In the genomic region with DNA sequence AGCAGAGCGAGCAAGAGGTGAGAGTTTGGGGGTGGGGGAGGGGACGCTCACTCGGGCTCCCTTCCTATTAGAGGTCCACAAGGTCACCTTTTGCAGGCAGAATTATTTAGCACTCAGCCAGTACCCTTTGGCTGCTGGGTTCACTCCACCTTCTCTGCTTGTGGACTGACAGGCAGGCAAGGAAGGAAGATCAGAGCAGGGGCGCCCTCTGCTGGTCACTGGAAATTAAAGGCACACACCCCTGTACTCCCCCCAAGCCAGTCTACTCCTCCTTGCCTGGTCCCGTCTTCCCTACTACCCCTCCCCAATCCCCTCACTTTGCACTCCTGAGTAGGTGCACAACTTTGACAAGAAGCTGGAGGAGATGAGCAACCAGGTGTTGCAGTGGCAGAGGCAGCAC, we compare ENCODE assay signal across 7 mouse cellular contexts. TPM values are rescaled to one million over a fixed set of nuclear protein-coding genes. Genes with fewer than 3 reads are reported as not detected.
DNase-seq lines count a peak whose midpoint lies in the region; ATAC-seq and TF ChIP-seq lines count a peak whose summit lies in the region.

No protein-coding gene starts in this region.

- no peak overlapping the region for H3K9ac ChIP-seq in intestine, embryonic 15.5 days

- WGBS in intestine, embryonic 15.5 days, result 2% methylated on average over 5 of the region's 5 CpGs
- WGBS in midbrain, embryonic 10.5 days, result 3% methylated on average over 5 of the region's 5 CpGs

- no peak for TF ChIP-seq POLR2A in cortical plate, adult 2 months (IDR thresholded peaks at IDR 0.05; ENCODE audit: extremely low read depth, insufficient read depth, low read length)

- peak overlapping the region; percentile 30 for H3K4me2 ChIP-seq in intestine, embryonic 15.5 days (replicated peaks)

- no peaks in the 10 kb centered on the region for H3K36me3 ChIP-seq in intestine, embryonic 15.5 days
- no peaks in the 10 kb centered on the region for H3K36me3 ChIP-seq in midbrain, embryonic 10.5 days

- ATAC-seq in intestine, embryonic 15.5 days, result peak; percentile 81

- no peaks in the 10 kb centered on the region for H3K4me1 ChIP-seq in cortical plate, adult 2 months (ENCODE audit: control insufficient read depth, insufficient read depth, low read length)
- no peaks in the 10 kb centered on the region for H3K4me1 ChIP-seq in intestine, embryonic 15.5 days (replicated peaks)
- H3K4me1 ChIP-seq in midbrain, embryonic 10.5 days, result peaks cover 9% of the 10 kb centered on the region

- intact Hi-C loops in left cerebral cortex, postnatal 25 days (cut with DNase I), result loop anchor here (10.0 kb wide), 3 partner anchors 282 to 1722 kb away; no protein-coding TSS in a partner anchor

- peak; percentile 74 for DNase-seq in adrenal gland, adult 18-20 months (ENCODE audit: low spot score in 2 of 2)
- DNase-seq in gastrocnemius, postnatal 10 days, result peak; percentile 82
- peak; percentile 79 to 90 for DNase-seq in left cerebral cortex, postnatal 25 days (ENCODE audit: low spot score in 2 of 2)
- DNase-seq in midbrain, embryonic 10.5 days (ENCODE audit: low spot score), result peak; percentile 83
- DNase-seq in skeletal muscle tissue, adult 2 months (ENCODE audit: low read depth, low spot score), result peak; percentile 35

- TF ChIP-seq CTCF in cortical plate, adult 2 months (IDR thresholded peaks at IDR 0.05; ENCODE audit: extremely low read depth, insufficient read depth, low read length), result peak; percentile 74

- no peaks in the 10 kb centered on the region for H3K27me3 ChIP-seq in intestine, embryonic 15.5 days (replicated peaks)
- no peaks in the 10 kb centered on the region for H3K27me3 ChIP-seq in midbrain, embryonic 10.5 days (ENCODE audit: low read depth, poor library complexity, severe bottlenecking)

- no peak overlapping the region for H3K27ac ChIP-seq in cortical plate, adult 2 months (ENCODE audit: insufficient read depth, low read length)
- H3K27ac ChIP-seq in intestine, embryonic 15.5 days, result no peak overlapping the region
- 0 out of 2 replicates have a peak overlapping the region, but pooled peaks have one; percentile 42 for H3K27ac ChIP-seq in midbrain, embryonic 10.5 days (replicated peaks)

- 0 out of 2 replicates have a peak overlapping the region, but pooled peaks have one; percentile 6 for H3K4me3 ChIP-seq in cortical plate, adult 2 months (ENCODE audit: insufficient read depth, low read length)
- H3K4me3 ChIP-seq in intestine, embryonic 15.5 days (replicated peaks), result no peak overlapping the region
- H3K4me3 ChIP-seq in midbrain, embryonic 10.5 days, result peak overlapping the region; percentile 29

- no peaks in the 10 kb centered on the region for H3K9me3 ChIP-seq in intestine, embryonic 15.5 days
- H3K9me3 ChIP-seq in midbrain, embryonic 10.5 days (replicated peaks), result no peaks in the 10 kb centered on the region

RNA-seq across cellular contexts. Expression of a gene that starts 29.0 kb away (rescaled TPM):
- 10 to 100 TPM; 22.4 to 24.7 TPM for total RNA-seq in adrenal gland, adult 18-20 months (2021)
- polyA plus RNA-seq in cortical plate, adult 2 months (2012; rRNA removed), result 17.4 TPM in 2 replicates
- 10 to 100 TPM; 12.9 to 13.6 TPM for total RNA-seq in gastrocnemius, postnatal 10 days (2021)
- 20.8 and 21.6 TPM in 2 replicates for polyA plus RNA-seq in intestine, embryonic 15.5 days (2015; fragmentation: Nextera tagmentation; extraction: Ambion mirVana)
- 10 to 100 TPM; 26.3 to 28.2 TPM for total RNA-seq in left cerebral cortex, postnatal 25 days (2021)
- polyA plus RNA-seq in midbrain, embryonic 10.5 days (2016; fragmentation: Nextera tagmentation; extraction: Ambion mirVana), result 32.0 and 35.5 TPM in 2 replicates

RNA-seq across cellular contexts. Expression of a gene that starts 29.0 kb away (rescaled TPM):
- total RNA-seq in adrenal gland, adult 18-20 months (2021), result 1 to 10 TPM; 8.6 to 10.0 TPM
- polyA plus RNA-seq in cortical plate, adult 2 months (2012; rRNA removed), result 12.1 TPM in 2 replicates
- total RNA-seq in gastrocnemius, postnatal 10 days (2021), result 1 to 10 TPM; 6.9 to 7.7 TPM
- 21.5 and 24.5 TPM in 2 replicates for polyA plus RNA-seq in intestine, embryonic 15.5 days (2015; fragmentation: Nextera tagmentation; extraction: Ambion mirVana)
- total RNA-seq in left cerebral cortex, postnatal 25 days (2021), result 10 to 100 TPM; 14.8 to 17.5 TPM
- polyA plus RNA-seq in midbrain, embryonic 10.5 days (2016; fragmentation: Nextera tagmentation; extraction: Ambion mirVana), result 30.5 and 35.4 TPM in 2 replicates

RNA-seq across cellular contexts. Expression of a gene that starts 42.3 kb away (rescaled TPM):
- total RNA-seq in adrenal gland, adult 18-20 months (2021), result 100 to 1,000 TPM in 1 of 2 experiments, 10 to 100 TPM in 1; 95.5 to 389 TPM
- polyA plus RNA-seq in cortical plate, adult 2 months (2012; rRNA removed), result 0.23 and 0.31 TPM in 2 replicates
- total RNA-seq in gastrocnemius, postnatal 10 days (2021), result 1 to 10 TPM; 8.3 to 9.7 TPM
- polyA plus RNA-seq in intestine, embryonic 15.5 days (2015; fragmentation: Nextera tagmentation; extraction: Ambion mirVana), result 2.2 and 3.6 TPM in 2 replicates
- under 1 TPM in 1 of 2 experiments, not detected in 1; 0.57 TPM for total RNA-seq in left cerebral cortex, postnatal 25 days (2021)
- 0.55 and 0.57 TPM in 2 replicates for polyA plus RNA-seq in midbrain, embryonic 10.5 days (2016; fragmentation: Nextera tagmentation; extraction: Ambion mirVana)

RNA-seq across cellular contexts. Expression of a gene that starts 42.9 kb away (rescaled TPM):
- total RNA-seq in adrenal gland, adult 18-20 months (2021), result not detected
- polyA plus RNA-seq in cortical plate, adult 2 months (2012; rRNA removed), result 0.13 and 0.26 TPM in 2 replicates
- total RNA-seq in gastrocnemius, postnatal 10 days (2021), result not detected
- polyA plus RNA-seq in intestine, embryonic 15.5 days (2015; fragmentation: Nextera tagmentation; extraction: Ambion mirVana), result not detected in 2 replicates
- total RNA-seq in left cerebral cortex, postnatal 25 days (2021), result under 1 TPM; 0.25 to 0.30 TPM
- polyA plus RNA-seq in midbrain, embryonic 10.5 days (2016; fragmentation: Nextera tagmentation; extraction: Ambion mirVana), result 0.79 and 2.5 TPM in 2 replicates

Comparison
In these comparisons a context has a peak if more than half of its experiments do, and no peak if none do; other contexts are left out.
1. RNA of a gene that starts 42.3 kb away (total RNA-seq): 95.5 to 389 TPM in adrenal gland, adult 18-20 months; 8.3 to 9.7 TPM in gastrocnemius, postnatal 10 days and 0.57 TPM in left cerebral cortex, postnatal 25 days; every median in the first group is over 4 times any median in the second.
2. Peak in every context shown above with its lines, with median percentiles within 50 percentile points of each other: DNase-seq.